Mouse (Mus musculus) neural tube, embryonic 15.5 days (tissue): Measurements from ENCODE around the gene Ghr. TPM values are rescaled to one million over a fixed set of nuclear protein-coding genes. Genes with fewer than 3 reads are reported as not detected.

Experiments
- ATAC-seq: fragments of 200-750 bp; cut with Nextera tagmentation; 2 replicates; pipeline ENCODE4 v1.8.0; 2017; ENCODE audit warnings: mild to moderate bottlenecking, moderate TSS enrichment, moderate library complexity; ENCODE audit not compliant: low FRiP score
- H3K27ac ChIP-seq: fragments of 300-500 bp; sonication (generic); replicated peaks from 2 replicates; pipeline ENCODE4 v1.5.1; 2015; ENCODE audit warnings: mild to moderate bottlenecking, inconsistent platforms
- H3K27me3 ChIP-seq: fragments of 300-500 bp; sonication (generic); replicated peaks from 2 replicates; pipeline ENCODE4 v1.6.1; 2015; ENCODE audit warnings: inconsistent platforms
- H3K36me3 ChIP-seq: fragments of 300-500 bp; sonication (generic); 2 replicates; pipeline ENCODE4 v1.6.1; 2015; ENCODE audit warnings: inconsistent platforms
- H3K4me1 ChIP-seq: fragments of 300-500 bp; sonication (generic); 2 replicates; pipeline ENCODE4 v1.6.1; 2015; ENCODE audit warnings: inconsistent platforms
- H3K4me2 ChIP-seq: fragments of 300-500 bp; sonication (generic); 2 replicates; pipeline ENCODE4 v1.6.1; 2015; ENCODE audit warnings: inconsistent platforms, mild to moderate bottlenecking, moderate library complexity
- H3K4me3 ChIP-seq: fragments of 300-500 bp; sonication (generic); replicated peaks from 2 replicates; pipeline ENCODE4 v1.5.1; 2015; ENCODE audit warnings: mild to moderate bottlenecking, inconsistent platforms
- H3K9ac ChIP-seq: fragments of 300-500 bp; sonication (generic); replicated peaks from 2 replicates; pipeline ENCODE4 v1.6.1; 2015; ENCODE audit warnings: mild to moderate bottlenecking, inconsistent platforms
- H3K9me3 ChIP-seq: fragments of 300-500 bp; sonication (generic); replicated peaks from 2 replicates; pipeline ENCODE4 v1.6.1; 2016; ENCODE audit warnings: inconsistent platforms
- WGBS: fragments of 180-500 bp; shearing (Covaris S2); methylation state at CpG from one replicate; pipeline ENCODE4 v1.1.7; 2015; ENCODE audit warnings: mixed read lengths; 5-methylcytosine and 5-hydroxymethylcytosine counted together
- polyA plus RNA-seq: library from polyadenylated mRNA; unstranded; fragments of >200 nt; fragmentation: Nextera tagmentation; extraction: Ambion mirVana; gene quantifications from 2 replicates; pipeline ENCODE4 v1.2.1, GENCODE M21; 2015

The Ghr gene
- polyA plus RNA-seq, 1 experiment from 2014 or later, result 10.9 TPM

DNA sequence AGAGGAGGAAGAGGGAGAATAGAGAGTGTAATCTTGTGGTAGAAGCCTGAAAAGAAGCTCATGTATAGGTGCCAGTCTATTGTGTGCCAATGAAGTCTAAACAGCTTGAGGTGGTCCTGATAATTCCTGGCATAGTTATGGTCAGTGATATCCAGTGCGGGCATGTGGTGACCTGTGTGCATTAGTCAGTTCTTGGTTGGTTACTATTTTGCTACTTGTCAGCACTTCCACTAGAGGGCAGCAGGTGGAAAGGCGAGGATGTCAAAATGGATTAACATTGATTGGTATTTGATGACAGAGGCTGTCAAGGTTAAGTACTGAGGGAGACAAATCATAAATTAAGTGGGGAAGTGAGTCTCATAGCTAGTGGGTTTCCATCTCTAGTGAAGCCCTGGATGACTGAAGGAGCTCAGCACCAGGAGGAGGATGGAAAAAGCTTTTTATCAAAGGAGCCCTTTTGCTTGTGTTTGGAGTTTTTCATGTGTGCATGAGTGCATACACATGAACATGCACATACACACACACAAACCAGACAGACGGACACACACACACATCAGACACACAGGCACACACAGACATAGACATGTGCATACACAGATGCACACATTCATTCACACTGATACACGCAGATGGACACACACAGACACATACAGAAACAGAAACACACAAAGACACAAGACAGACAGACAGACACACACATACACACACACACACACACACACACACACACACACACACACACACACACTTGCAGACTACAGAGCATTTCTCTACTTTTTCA is 141.6 kb downstream of the Ghr start:
- Histone ChIP-seq H3K4me3 (no peak overlapping the region), H3K27ac (no peak overlapping the region), H3K4me2 (no peak overlapping the region), H3K36me3 (no peaks in the 10 kb centered on the region), H3K9ac (no peak overlapping the region), H3K4me1 (no peaks in the 10 kb centered on the region), H3K27me3 (no peaks in the 10 kb centered on the region), H3K9me3 (no peaks in the 10 kb centered on the region)
- ATAC-seq, result peak; percentile 31; the same call in 1 of the 2 replicates
- 67% methylated on average over 4 of the region's 4 CpGs for WGBS

DNA sequence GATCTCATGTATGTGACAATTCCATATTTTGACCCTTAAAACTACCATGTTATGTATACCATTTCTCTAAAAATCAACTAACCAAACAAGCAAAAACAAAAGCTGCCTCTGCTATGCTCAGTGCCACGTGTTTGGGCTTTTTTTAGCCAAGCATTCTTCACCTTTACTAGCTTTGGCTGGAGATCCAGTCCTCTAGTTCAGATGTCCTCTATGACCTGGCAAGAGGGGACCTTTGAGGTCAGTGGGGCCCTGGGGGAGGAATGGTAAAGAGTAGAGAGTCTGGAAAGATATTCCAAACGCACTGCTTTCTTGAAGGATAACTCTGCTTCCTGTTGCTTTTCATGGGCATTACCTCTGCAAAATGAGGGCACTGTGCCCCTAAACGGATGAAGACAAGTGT is 145.9 kb downstream of the Ghr start:
- Histone ChIP-seq H3K4me3 (no peak overlapping the region), H3K4me1 (no peaks in the 10 kb centered on the region), H3K36me3 (no peaks in the 10 kb centered on the region), H3K27ac (no peak overlapping the region), H3K27me3 (no peaks in the 10 kb centered on the region), H3K4me2 (no peak overlapping the region), H3K9me3 (no peaks in the 10 kb centered on the region), H3K9ac (no peak overlapping the region)
- ATAC-seq, result no peak
- 82% methylated on average over 3 of the region's 3 CpGs for WGBS

DNA sequence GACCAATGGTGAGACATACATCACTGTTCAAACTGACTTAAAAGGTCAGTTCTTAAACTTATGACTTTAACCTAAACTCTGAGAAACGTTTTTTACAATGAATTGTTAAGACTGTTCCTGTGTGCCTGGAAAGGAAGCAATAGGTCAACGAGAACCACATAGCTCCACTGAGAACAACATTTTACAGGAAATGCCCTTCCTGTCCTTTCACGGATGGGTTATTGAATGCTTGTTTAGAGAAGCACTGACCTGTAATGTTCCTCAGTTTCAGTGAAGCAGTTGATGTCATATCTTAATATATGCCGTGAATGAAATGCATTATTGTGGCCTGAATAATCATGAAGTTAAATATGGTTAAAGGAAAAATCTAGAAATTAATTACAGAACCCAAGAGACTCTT is 147.7 kb downstream of the Ghr start:
- no peak overlapping the region for H3K9ac ChIP-seq
- WGBS, result 66% methylated on average over 4 of the region's 4 CpGs
- no peaks in the 10 kb centered on the region for H3K9me3 ChIP-seq
- H3K4me3 ChIP-seq, result no peak overlapping the region
- H3K27ac ChIP-seq, result no peak overlapping the region
- H3K36me3 ChIP-seq, result no peaks in the 10 kb centered on the region
- ATAC-seq, result no peak
- H3K4me2 ChIP-seq, result no peak overlapping the region
- no peaks in the 10 kb centered on the region for H3K4me1 ChIP-seq
- no peaks in the 10 kb centered on the region for H3K27me3 ChIP-seq

DNA sequence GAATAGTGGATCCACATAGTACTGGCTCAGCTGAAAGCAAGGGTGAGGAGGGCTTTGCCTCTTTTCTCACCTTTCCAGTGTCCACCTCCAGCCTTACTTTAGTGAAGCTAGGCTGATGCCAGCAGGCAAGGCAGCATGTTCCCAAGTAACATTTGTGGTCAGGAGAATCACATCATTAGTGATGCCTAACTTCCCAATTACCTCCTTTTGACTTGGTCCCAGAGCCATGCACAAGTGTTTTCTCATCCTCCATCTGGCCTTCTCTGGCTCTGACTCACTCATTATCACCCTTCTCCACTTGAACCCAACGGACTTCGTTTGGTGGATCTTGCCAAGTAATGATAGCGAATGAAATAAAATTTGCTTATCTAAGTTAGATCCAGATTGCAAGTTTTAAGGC is 148.8 kb downstream of the Ghr start:
- Histone ChIP-seq H3K4me3 (no peak overlapping the region), H3K4me1 (no peaks in the 10 kb centered on the region), H3K36me3 (no peaks in the 10 kb centered on the region), H3K27ac (no peak overlapping the region), H3K4me2 (no peak overlapping the region), H3K27me3 (no peaks in the 10 kb centered on the region), H3K9me3 (no peaks in the 10 kb centered on the region), H3K9ac (no peak overlapping the region)
- ATAC-seq, result no peak
- WGBS, result 91% methylated on average over 3 of the region's 3 CpGs

DNA sequence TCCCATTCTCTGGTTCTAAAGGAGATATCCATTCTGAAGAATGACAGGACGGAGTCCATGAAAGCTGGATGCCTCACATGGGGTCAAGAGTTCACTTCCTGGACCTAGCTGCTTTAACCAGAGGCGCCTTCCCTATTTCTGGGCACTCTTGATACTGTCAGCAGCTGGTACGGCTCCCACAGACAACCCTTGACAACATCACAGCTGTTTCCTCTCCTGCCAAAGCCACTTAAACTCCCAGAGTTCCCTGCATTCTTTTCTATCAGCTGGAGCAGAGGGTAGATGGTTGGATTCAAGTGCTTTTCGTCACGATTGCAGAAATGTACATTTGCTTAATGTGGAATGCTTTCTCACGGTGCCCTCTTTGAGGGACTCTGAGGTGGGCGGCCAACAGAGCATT is 150.0 kb downstream of the Ghr start:
- Histone ChIP-seq H3K4me1 (no peaks in the 10 kb centered on the region), H3K4me2 (no peak overlapping the region), H3K27ac (no peak overlapping the region), H3K36me3 (no peaks in the 10 kb centered on the region), H3K9me3 (no peaks in the 10 kb centered on the region), H3K4me3 (no peak overlapping the region), H3K27me3 (no peaks in the 10 kb centered on the region), H3K9ac (no peak overlapping the region)
- WGBS, result 72% methylated on average over 7 of the region's 7 CpGs
- no peak for ATAC-seq

DNA sequence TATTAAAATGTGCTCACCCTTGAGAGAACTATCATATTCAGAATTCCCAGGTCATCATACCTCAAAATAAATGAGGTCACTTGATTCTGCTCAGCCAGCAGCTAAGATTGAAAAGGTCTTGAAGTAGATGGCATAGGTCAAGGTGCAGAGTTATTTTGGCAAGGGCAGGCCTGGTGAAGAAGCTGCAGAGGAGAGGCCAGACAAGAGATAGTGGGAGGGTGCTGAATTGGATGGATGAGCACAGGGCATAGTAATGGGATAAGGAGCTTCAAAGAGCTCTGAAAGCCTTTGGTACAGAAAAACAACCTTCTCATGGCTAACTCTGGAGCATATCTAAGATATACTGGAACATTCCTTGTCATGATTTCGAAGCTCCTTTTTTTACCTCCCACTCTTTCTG is 150.5 kb downstream of the Ghr start:
- ATAC-seq, result no peak

DNA sequence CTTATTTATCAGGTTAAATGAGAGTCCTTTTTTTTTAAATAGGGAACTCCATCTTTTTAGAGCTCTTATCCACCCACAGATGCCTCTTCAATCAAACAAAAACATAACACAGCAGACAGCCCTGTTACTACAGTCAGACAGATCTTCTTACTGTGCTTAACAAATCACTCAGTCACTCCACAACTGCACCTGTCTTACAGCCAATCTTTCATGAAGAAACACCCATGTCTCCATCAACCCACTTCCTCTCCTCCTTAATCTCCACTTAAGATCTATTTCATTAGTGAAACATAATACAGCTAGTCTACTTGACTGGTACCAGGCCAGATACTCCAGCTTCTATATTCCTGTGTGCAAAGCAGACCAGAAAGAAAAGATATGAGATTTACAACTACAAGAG is 153.9 kb downstream of the Ghr start:
- Histone ChIP-seq H3K4me2 (no peak overlapping the region), H3K9me3 (no peaks in the 10 kb centered on the region), H3K4me1 (no peaks in the 10 kb centered on the region), H3K9ac (no peak overlapping the region), H3K27ac (no peak overlapping the region), H3K27me3 (no peaks in the 10 kb centered on the region), H3K4me3 (no peak overlapping the region), H3K36me3 (no peaks in the 10 kb centered on the region)
- ATAC-seq, result no peak

More for the DNA sequence above, 150.5 kb downstream of the Ghr start:
- Histone ChIP-seq H3K9ac (no peak overlapping the region), H3K27me3 (no peaks in the 10 kb centered on the region), H3K36me3 (no peaks in the 10 kb centered on the region), H3K4me3 (no peak overlapping the region), H3K9me3 (no peaks in the 10 kb centered on the region), H3K27ac (no peak overlapping the region), H3K4me2 (no peak overlapping the region), H3K4me1 (no peaks in the 10 kb centered on the region)
- 83% methylated on average over 1 of the region's 1 CpGs for WGBS

DNA sequence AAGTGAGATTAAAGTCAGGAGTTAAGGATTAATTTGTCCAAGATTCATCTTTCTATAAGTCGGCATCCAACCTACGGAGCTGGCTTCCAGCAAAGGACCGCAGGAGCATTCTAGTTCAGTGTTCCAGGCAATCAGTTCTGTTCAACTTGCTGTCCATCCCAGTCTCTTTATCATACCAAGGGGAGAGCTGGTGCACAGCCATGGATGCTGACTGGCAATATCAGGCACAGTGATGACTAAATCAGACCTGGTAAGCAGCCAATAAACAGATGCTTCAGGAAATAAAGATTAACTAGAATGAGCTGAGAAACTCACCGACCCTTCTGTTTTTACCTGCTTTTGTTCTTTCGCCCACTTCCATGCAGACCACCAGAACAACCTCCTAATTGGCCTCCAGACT is 154.3 kb downstream of the Ghr start:
- Histone ChIP-seq H3K9ac (no peak overlapping the region), H3K4me1 (no peaks in the 10 kb centered on the region), H3K9me3 (no peaks in the 10 kb centered on the region), H3K36me3 (no peaks in the 10 kb centered on the region), H3K27ac (no peak overlapping the region), H3K27me3 (no peaks in the 10 kb centered on the region), H3K4me2 (no peak overlapping the region), H3K4me3 (no peak overlapping the region)
- 90% methylated on average over 5 of the region's 5 CpGs for WGBS
- ATAC-seq, result no peak

DNA sequence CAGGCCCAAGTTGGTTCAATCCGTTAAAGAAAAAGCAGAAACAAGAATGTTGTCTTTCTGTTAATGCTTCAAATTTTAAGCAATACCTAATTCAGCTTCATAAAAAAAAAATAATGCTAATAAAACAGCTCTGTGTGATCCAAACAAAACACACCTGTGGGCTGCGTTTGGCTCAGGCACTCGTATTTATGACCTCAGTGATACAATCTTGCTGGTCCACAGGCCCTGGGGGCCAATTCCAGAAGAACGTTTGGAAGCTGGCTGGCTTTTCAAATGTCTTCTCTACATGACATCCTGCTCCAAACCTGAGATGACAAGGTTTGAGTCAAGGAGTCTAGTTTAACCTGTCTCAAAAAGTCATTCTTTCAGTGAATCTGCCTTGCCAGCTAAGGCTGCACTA is 156.9 kb downstream of the Ghr start:
- no peaks in the 10 kb centered on the region for H3K27me3 ChIP-seq
- no peak overlapping the region for H3K4me2 ChIP-seq
- no peaks in the 10 kb centered on the region for H3K4me1 ChIP-seq
- H3K27ac ChIP-seq, result no peak overlapping the region
- no peak overlapping the region for H3K4me3 ChIP-seq
- no peaks in the 10 kb centered on the region for H3K9me3 ChIP-seq
- H3K9ac ChIP-seq, result no peak overlapping the region
- ATAC-seq, result no peak
- 53% methylated on average over 4 of the region's 4 CpGs for WGBS
- H3K36me3 ChIP-seq, result no peaks in the 10 kb centered on the region

DNA sequence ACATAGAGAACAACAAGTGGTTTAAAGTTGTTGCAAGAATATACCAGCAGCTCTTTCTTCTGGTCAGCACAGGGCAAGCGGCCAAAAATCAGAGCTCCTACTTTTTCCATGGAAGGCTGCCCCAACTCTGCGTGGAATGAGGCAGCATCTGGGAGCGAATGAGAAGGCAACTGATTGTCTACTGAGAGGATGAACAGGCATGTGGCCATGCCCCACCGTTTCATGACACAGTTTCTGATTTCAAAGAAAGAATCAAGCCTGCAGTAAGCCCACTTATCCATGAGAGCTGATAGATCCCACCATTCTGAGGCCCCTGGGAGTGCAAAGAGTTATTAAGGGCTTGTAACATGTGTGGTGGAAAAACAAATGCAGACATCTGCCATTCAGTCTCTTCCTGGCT is 160.1 kb downstream of the Ghr start:
- Histone ChIP-seq H3K9ac (no peak overlapping the region), H3K4me3 (no peak overlapping the region), H3K27ac (no peak overlapping the region; the same call in 1 of the 2 replicates), H3K27me3 (no peaks in the 10 kb centered on the region), H3K4me2 (no peak overlapping the region), H3K36me3 (no peaks in the 10 kb centered on the region), H3K9me3 (no peaks in the 10 kb centered on the region), H3K4me1 (no peaks in the 10 kb centered on the region)
- no peak for ATAC-seq
- WGBS, result 71% methylated on average over 4 of the region's 4 CpGs

DNA sequence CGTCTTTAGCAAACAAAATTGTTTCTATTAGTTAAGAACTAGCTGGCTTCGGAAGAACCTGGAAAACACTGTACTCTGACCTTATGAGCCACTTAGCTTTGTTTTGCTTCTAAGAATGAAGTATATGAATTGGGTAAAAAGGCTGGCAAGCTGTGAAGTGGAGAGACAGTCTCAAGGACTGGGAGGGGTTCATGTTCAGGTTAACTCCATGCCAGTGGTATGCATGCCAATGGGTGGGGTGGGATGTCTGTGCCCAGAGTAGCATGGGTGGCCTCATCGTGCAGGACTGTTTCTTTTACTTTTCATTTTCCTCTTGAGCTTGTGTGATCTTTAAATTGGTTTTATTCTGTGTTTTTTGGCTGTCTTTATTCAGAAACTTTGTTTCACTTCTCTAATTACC is 165.6 kb downstream of the Ghr start:
- Histone ChIP-seq H3K9ac (no peak overlapping the region), H3K4me1 (no peaks in the 10 kb centered on the region), H3K4me3 (no peak overlapping the region), H3K4me2 (no peak overlapping the region), H3K9me3 (no peaks in the 10 kb centered on the region), H3K36me3 (no peaks in the 10 kb centered on the region), H3K27me3 (no peaks in the 10 kb centered on the region), H3K27ac (no peak overlapping the region)
- WGBS, result 89% methylated on average over 3 of the region's 3 CpGs
- no peak for ATAC-seq

DNA sequence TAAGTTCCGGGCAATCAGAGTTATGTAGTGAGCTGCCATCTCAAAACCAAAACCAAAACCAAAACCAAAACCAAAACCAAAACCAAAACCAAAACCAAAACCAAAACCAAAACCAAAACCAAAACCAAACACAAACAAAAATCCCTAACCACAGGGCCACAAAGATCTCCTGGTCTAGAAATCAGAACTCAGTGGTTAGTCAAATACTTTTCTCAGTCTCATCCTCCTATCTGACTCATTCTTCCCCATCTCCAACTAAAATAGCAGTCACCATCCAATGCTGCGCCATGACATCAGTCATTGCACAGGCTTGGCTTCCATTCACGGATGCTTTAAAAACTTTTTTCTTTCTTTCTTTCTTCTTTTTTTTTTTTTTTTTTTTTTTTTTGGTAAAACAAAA is 170.2 kb downstream of the Ghr start:
- H3K4me1 ChIP-seq, result no peaks in the 10 kb centered on the region
- H3K9me3 ChIP-seq, result no peaks in the 10 kb centered on the region
- no peaks in the 10 kb centered on the region for H3K27me3 ChIP-seq
- H3K27ac ChIP-seq, result no peak overlapping the region
- no peak overlapping the region for H3K9ac ChIP-seq
- 97% methylated on average over 3 of the region's 3 CpGs for WGBS
- H3K36me3 ChIP-seq, result no peaks in the 10 kb centered on the region
- no peak overlapping the region for H3K4me3 ChIP-seq
- no peak overlapping the region for H3K4me2 ChIP-seq
- no peak for ATAC-seq
